Mouse (Mus musculus): Measurements from ENCODE around the gene Cops8. TPM values are rescaled to one million over a fixed set of nuclear protein-coding genes. Genes with fewer than 3 reads are reported as not detected.

Gene Cops8
- total and polyA plus RNA-seq, 2 experiments from 2014 or later, result 113 to 192 TPM

- H3K9ac ChIP-seq, result no peak overlapping the region
Measured at GRCm38 (mm10) chr1:90650781-90651437, 48.1 kb downstream of the Cops8 start.

GRCm38 (mm10) chr1:90651781-90652180 is 49.0 kb downstream of the Cops8 start:
- Histone ChIP-seq H3K4me2 (ENCODE audit: low read depth) (no peak overlapping the region), H3K9me3 (ENCODE audit: low read length) (no peaks in the 10 kb centered on the region), H3K36me3 (ENCODE audit: insufficient read depth) (no peaks in the 10 kb centered on the region), H3K9ac (no peak overlapping the region), H3K4me3 (ENCODE audit: low read depth, low read length) (no peak overlapping the region), H3K27ac (ENCODE audit: low read depth, low read length) (no peak overlapping the region), H3K4me1 (ENCODE audit: insufficient read depth) (peaks cover 4% of the 10 kb centered on the region; the same call in 1 of the 2 replicates), H3K27me3 (ENCODE audit: insufficient read depth, low read length) (no peaks in the 10 kb centered on the region)
- DNase-seq, result no peak
- no peak for ATAC-seq
- no peak for TF ChIP-seq CTCF (IDR thresholded peaks at IDR 0.05; ENCODE audit: low read depth)

More at GRCm38 (mm10) chr1:90650781-90651437, 48.1 kb downstream of the Cops8 start:
- no peaks in the 10 kb centered on the region for H3K36me3 ChIP-seq (ENCODE audit: insufficient read depth)
- H3K4me1 ChIP-seq (ENCODE audit: insufficient read depth), result peaks cover 4% of the 10 kb centered on the region; the same call in 1 of the 2 replicates
- WGBS, result 8% methylated on average over 4 of the region's 4 CpGs
- peak; percentile 98 for TF ChIP-seq CTCF (IDR thresholded peaks at IDR 0.05; ENCODE audit: low read depth)
- no peaks in the 10 kb centered on the region for H3K9me3 ChIP-seq (ENCODE audit: low read length)
- no peaks in the 10 kb centered on the region for H3K27me3 ChIP-seq (ENCODE audit: insufficient read depth, low read length)
- no peak overlapping the region for H3K4me3 ChIP-seq (ENCODE audit: low read depth, low read length)
- H3K27ac ChIP-seq (ENCODE audit: low read depth, low read length), result no peak overlapping the region
- H3K4me2 ChIP-seq (ENCODE audit: low read depth), result no peak overlapping the region
- DNase-seq (peak; percentile 90), ATAC-seq (peak; percentile 70)

- H3K9ac ChIP-seq, result no peak overlapping the region
- DNase-seq (no peak), ATAC-seq (no peak)
- H3K4me3 ChIP-seq (ENCODE audit: low read depth, low read length), result no peak overlapping the region
- H3K4me2 ChIP-seq (ENCODE audit: low read depth), result no peak overlapping the region
- no peaks in the 10 kb centered on the region for H3K9me3 ChIP-seq (ENCODE audit: low read length)
- H3K36me3 ChIP-seq (ENCODE audit: insufficient read depth), result no peaks in the 10 kb centered on the region
- WGBS, result 86% methylated on average over 4 of the region's 4 CpGs
- TF ChIP-seq CTCF (IDR thresholded peaks at IDR 0.05; ENCODE audit: low read depth), result no peak
- H3K27ac ChIP-seq (ENCODE audit: low read depth, low read length), result no peak overlapping the region
- H3K27me3 ChIP-seq (ENCODE audit: insufficient read depth, low read length), result no peaks in the 10 kb centered on the region
- peaks cover 4% of the 10 kb centered on the region; the same call in 1 of the 2 replicates for H3K4me1 ChIP-seq (ENCODE audit: insufficient read depth)
Measured at GRCm38 (mm10) chr1:90652553-90652952, 49.8 kb downstream of the Cops8 start.

GRCm38 (mm10) chr1:90656492-90657245 is 53.9 kb downstream of the Cops8 start:
- H3K9ac ChIP-seq, result no peak overlapping the region
- H3K4me2 ChIP-seq (ENCODE audit: low read depth), result no peak overlapping the region
- no peaks in the 10 kb centered on the region for H3K9me3 ChIP-seq (ENCODE audit: low read length)
- H3K36me3 ChIP-seq (ENCODE audit: insufficient read depth), result no peaks in the 10 kb centered on the region
- no peak for ATAC-seq
- H3K4me3 ChIP-seq (ENCODE audit: low read depth, low read length), result no peak overlapping the region
- WGBS, result 88% methylated on average over 16 of the region's 16 CpGs
- no peak overlapping the region for H3K27ac ChIP-seq (ENCODE audit: low read depth, low read length)
- no peaks in the 10 kb centered on the region for H3K4me1 ChIP-seq (ENCODE audit: insufficient read depth)
- TF ChIP-seq CTCF (IDR thresholded peaks at IDR 0.05; ENCODE audit: low read depth), result no peak
- DNase-seq, result no peak
- H3K27me3 ChIP-seq (ENCODE audit: insufficient read depth, low read length), result no peaks in the 10 kb centered on the region

- H3K9me3 ChIP-seq (ENCODE audit: low read length), result no peaks in the 10 kb centered on the region
- ATAC-seq (no peak), DNase-seq (no peak)
- no peak overlapping the region for H3K4me3 ChIP-seq (ENCODE audit: low read depth, low read length)
- H3K4me1 ChIP-seq (ENCODE audit: insufficient read depth), result no peaks in the 10 kb centered on the region
- H3K4me2 ChIP-seq (ENCODE audit: low read depth), result no peak overlapping the region
- H3K27me3 ChIP-seq (ENCODE audit: insufficient read depth, low read length), result no peaks in the 10 kb centered on the region
- no peak overlapping the region for H3K27ac ChIP-seq (ENCODE audit: low read depth, low read length)
- 75% methylated on average over 10 of the region's 10 CpGs for WGBS
- no peak for TF ChIP-seq CTCF (IDR thresholded peaks at IDR 0.05; ENCODE audit: low read depth)
- H3K9ac ChIP-seq, result no peak overlapping the region
- H3K36me3 ChIP-seq (ENCODE audit: insufficient read depth), result no peaks in the 10 kb centered on the region
Measured at GRCm38 (mm10) chr1:90657292-90658050, 54.7 kb downstream of the Cops8 start.

GRCm38 (mm10) chr1:90658581-90658980 is 55.8 kb downstream of the Cops8 start:
- Histone ChIP-seq H3K27ac (ENCODE audit: low read depth, low read length) (no peak overlapping the region), H3K9ac (no peak overlapping the region), H3K27me3 (ENCODE audit: insufficient read depth, low read length) (no peaks in the 10 kb centered on the region), H3K9me3 (ENCODE audit: low read length) (no peaks in the 10 kb centered on the region), H3K36me3 (ENCODE audit: insufficient read depth) (no peaks in the 10 kb centered on the region), H3K4me2 (ENCODE audit: low read depth) (no peak overlapping the region), H3K4me1 (ENCODE audit: insufficient read depth) (no peaks in the 10 kb centered on the region), H3K4me3 (ENCODE audit: low read depth, low read length) (no peak overlapping the region)
- DNase-seq (peak; percentile 34), ATAC-seq (peak; percentile 47; the same call in 1 of the 2 replicates)
- WGBS, result 80% methylated on average over 3 of the region's 3 CpGs
- no peak for TF ChIP-seq CTCF (IDR thresholded peaks at IDR 0.05; ENCODE audit: low read depth)

Data from forebrain, postnatal 0 days (tissue).